8 mouse cellular contexts compared by ENCODE assay signal in genomic region chr4:117288277-117288926, GRCm38 (mm10). TPM values are rescaled to one million over a fixed set of nuclear protein-coding genes. Genes with fewer than 3 reads are reported as not detected.
DNase-seq lines count a peak whose midpoint lies in the region; ATAC-seq and TF ChIP-seq lines count a peak whose summit lies in the region.

No protein-coding gene starts in this region.

- TF ChIP-seq CTCF in thymus, adult 2 months (IDR thresholded peaks at IDR 0.05; ENCODE audit: borderline replicate concordance, control insufficient read depth, extremely low read depth, insufficient read depth, low read length, poor library complexity), result no peak
- no peak for TF ChIP-seq CTCF in stomach, postnatal 0 days (IDR thresholded peaks at IDR 0.05; ENCODE audit: low read depth)

- TF ChIP-seq POLR2A in thymus, adult 2 months (IDR thresholded peaks at IDR 0.05; ENCODE audit: control insufficient read depth, extremely low read depth, insufficient read depth, low read length, poor library complexity), result no peak

- 78% methylated on average over 25 of the region's 25 CpGs for WGBS in thymus, adult 2 months
- WGBS in liver, embryonic 11.5 days, result 24% methylated on average over 25 of the region's 25 CpGs
- 19% methylated on average over 25 of the region's 25 CpGs for WGBS in stomach, postnatal 0 days

- intact Hi-C loops in left cerebral cortex, postnatal 10 days (cut with DNase I), result no loop called here

- H3K27me3 ChIP-seq in thymus, adult 2 months (ENCODE audit: control insufficient read depth, insufficient read depth, low read length), result no peaks in the 10 kb centered on the region
- no peaks in the 10 kb centered on the region for H3K27me3 ChIP-seq in liver, embryonic 11.5 days (replicated peaks; ENCODE audit: control insufficient read depth, insufficient read depth, low read length)
- H3K27me3 ChIP-seq in stomach, postnatal 0 days (ENCODE audit: control insufficient read depth, insufficient read depth, low read length), result no peaks in the 10 kb centered on the region

- peak overlapping the region; percentile 54 for H3K4me3 ChIP-seq in thymus, adult 2 months (ENCODE audit: control insufficient read depth, insufficient read depth, low read length)
- peak overlapping the region; percentile 81 for H3K4me3 ChIP-seq in liver, embryonic 11.5 days (ENCODE audit: low read depth, low read length)
- peak overlapping the region; percentile 72 for H3K4me3 ChIP-seq in stomach, postnatal 0 days (ENCODE audit: low read depth, low read length)

- TF ChIP-seq EP300 in stomach, postnatal 0 days (optimal IDR thresholded peaks at IDR 0.05), result no peak

- ATAC-seq in liver, embryonic 11.5 days (replicated peaks; ENCODE audit: low FRiP score), result peak; percentile 21
- no peak for ATAC-seq in stomach, postnatal 0 days (ENCODE audit: low FRiP score, low TSS enrichment)

- peak overlapping the region; percentile 35; the same call in 1 of the 2 replicates for H3K27ac ChIP-seq in thymus, adult 2 months (ENCODE audit: control insufficient read depth, insufficient read depth, low read length)
- peak overlapping the region; percentile 97 for H3K27ac ChIP-seq in liver, embryonic 11.5 days (ENCODE audit: low read depth, low read length)
- peak overlapping the region; percentile 98 for H3K27ac ChIP-seq in stomach, postnatal 0 days (replicated peaks)

- H3K4me1 ChIP-seq in thymus, adult 2 months (replicated peaks; ENCODE audit: control insufficient read depth, insufficient read depth, low read length), result peaks cover 9% of the 10 kb centered on the region
- H3K4me1 ChIP-seq in liver, embryonic 11.5 days (replicated peaks; ENCODE audit: control insufficient read depth, insufficient read depth, low read length), result peaks cover 17% of the 10 kb centered on the region
- H3K4me1 ChIP-seq in stomach, postnatal 0 days (replicated peaks; ENCODE audit: control insufficient read depth, insufficient read depth), result no peaks in the 10 kb centered on the region

- H3K4me2 ChIP-seq in liver, embryonic 11.5 days, result peak overlapping the region; percentile 75
- peak overlapping the region; percentile 76 for H3K4me2 ChIP-seq in stomach, postnatal 0 days (replicated peaks; ENCODE audit: low read depth)

- peak; percentile 44 for DNase-seq in embryo, embryonic 10 days (ENCODE audit: low spot score)
- no peak for DNase-seq in embryo, embryonic 11 days
- DNase-seq in thymus, adult 2 months, result no peak
- DNase-seq in thymus, postnatal 36 days, result no peak
- no peak for DNase-seq in liver, embryonic 11.5 days (ENCODE audit: low spot score)
- no peak for DNase-seq in stomach, postnatal 0 days (ENCODE audit: low spot score)
- no peak for DNase-seq in left cerebral cortex, postnatal 10 days (ENCODE audit: extremely low spot score in 1 of 2, low spot score in 2 of 2)
- DNase-seq in urinary bladder, postnatal 4 days (ENCODE audit: low spot score in 2 of 2), result no peak

- H3K36me3 ChIP-seq in thymus, adult 2 months (ENCODE audit: control insufficient read depth, insufficient read depth, low read length), result peaks cover 26% of the 10 kb centered on the region
- H3K36me3 ChIP-seq in liver, embryonic 11.5 days (ENCODE audit: control insufficient read depth, insufficient read depth, low read length), result peaks cover 23% of the 10 kb centered on the region
- peaks cover 12% of the 10 kb centered on the region; the same call in 1 of the 2 replicates for H3K36me3 ChIP-seq in stomach, postnatal 0 days (ENCODE audit: control insufficient read depth, insufficient read depth, low read length)

- H3K9me3 ChIP-seq in liver, embryonic 11.5 days (ENCODE audit: control insufficient read depth, low read length), result no peaks in the 10 kb centered on the region
- no peaks in the 10 kb centered on the region for H3K9me3 ChIP-seq in stomach, postnatal 0 days (ENCODE audit: control insufficient read depth, low read length)

- H3K9ac ChIP-seq in liver, embryonic 11.5 days (ENCODE audit: low read depth, low read length), result peak overlapping the region; percentile 84
- peak overlapping the region; percentile 86 for H3K9ac ChIP-seq in stomach, postnatal 0 days (ENCODE audit: low read length)

RNA-seq across cellular contexts. Expression of gene Armh1, which starts 36.5 kb away (rescaled TPM):
- polyA plus RNA-seq in thymus, adult 2 months (2012; rRNA removed), result 0.44 TPM in 1 of 2 replicates, not detected in the other
- polyA plus RNA-seq in liver, embryonic 11.5 days (2014; fragmentation: Nextera tagmentation; extraction: Ambion mirVana), result not detected in 2 replicates
- 0.16 and 0.24 TPM in 2 replicates for polyA plus RNA-seq in stomach, postnatal 0 days (2015; fragmentation: Nextera tagmentation; extraction: Ambion mirVana)
- total RNA-seq in left cerebral cortex, postnatal 10 days (2021), result 1 to 10 TPM in 1 of 2 experiments, under 1 TPM in 1; 0.81 to 1.8 TPM

RNA-seq across cellular contexts. Expression of gene Tmem53, which starts 36.7 kb away (rescaled TPM):
- 14.5 and 16.1 TPM in 2 replicates for polyA plus RNA-seq in thymus, adult 2 months (2012; rRNA removed)
- polyA plus RNA-seq in liver, embryonic 11.5 days (2014; fragmentation: Nextera tagmentation; extraction: Ambion mirVana), result 3.1 and 4.9 TPM in 2 replicates
- 12.9 and 16.3 TPM in 2 replicates for polyA plus RNA-seq in stomach, postnatal 0 days (2015; fragmentation: Nextera tagmentation; extraction: Ambion mirVana)
- total RNA-seq in left cerebral cortex, postnatal 10 days (2021), result 1 to 10 TPM; 2.0 to 3.2 TPM

Comparison
In these comparisons a context has a peak if more than half of its experiments do, and no peak if none do; other contexts are left out.
1. H3K27ac ChIP-seq: peak in every context shown above with its lines; median percentile 98 in stomach, postnatal 0 days; 97 in liver, embryonic 11.5 days; 35 in thymus, adult 2 months.